ENCODE assay signal across 29 mouse cellular contexts in genomic region chr3:39397255-39397654, GRCm38 (mm10).
DNase-seq lines count a peak whose midpoint lies in the region; ATAC-seq and TF ChIP-seq lines count a peak whose summit lies in the region.
"Had no signal": no experiment of that assay in that cellular context is flagged by ENCODE, and none has a peak within 500 bp of the region (broad histone marks: within the 10 kb centered on the region; RNA-seq: fewer than 3 reads in every experiment).

No protein-coding gene starts in this region.

- no peak overlapping the region for H3K9ac ChIP-seq in forebrain, postnatal 0 days
- no peak overlapping the region for H3K9ac ChIP-seq in forebrain, embryonic 12.5 days
- H3K9ac ChIP-seq in midbrain, embryonic 14.5 days (replicated peaks; ENCODE audit: low read length), result no peak overlapping the region
- H3K9ac ChIP-seq in hindbrain, postnatal 0 days (replicated peaks; ENCODE audit: low read length), result no peak overlapping the region
- no peak overlapping the region for H3K9ac ChIP-seq in heart, embryonic 12.5 days
- H3K9ac ChIP-seq: intestine, embryonic 15.5 days; limb, embryonic 15.5 days; liver, embryonic 13.5 days; midbrain, embryonic 15.5 days; neural tube, embryonic 12.5 days had no signal

- no peak overlapping the region for H3K4me2 ChIP-seq in forebrain, postnatal 0 days (ENCODE audit: low read depth)
- H3K4me2 ChIP-seq in forebrain, embryonic 12.5 days, result no peak overlapping the region
- H3K4me2 ChIP-seq in midbrain, embryonic 14.5 days (ENCODE audit: low read length), result no peak overlapping the region
- H3K4me2 ChIP-seq in hindbrain, postnatal 0 days (ENCODE audit: low read depth, low read length), result no peak overlapping the region
- H3K4me2 ChIP-seq in heart, embryonic 12.5 days, result no peak overlapping the region
- H3K4me2 ChIP-seq: heart, embryonic 11.5 days; intestine, embryonic 15.5 days; limb, embryonic 15.5 days; liver, embryonic 13.5 days; midbrain, embryonic 15.5 days; neural tube, embryonic 12.5 days had no signal

- no peaks in the 10 kb centered on the region for H3K36me3 ChIP-seq in forebrain, postnatal 0 days (ENCODE audit: insufficient read depth)
- H3K36me3 ChIP-seq in forebrain, embryonic 12.5 days (replicated peaks), result no peaks in the 10 kb centered on the region
- H3K36me3 ChIP-seq in midbrain, embryonic 14.5 days (ENCODE audit: control insufficient read depth, insufficient read depth, low read length), result no peaks in the 10 kb centered on the region
- H3K36me3 ChIP-seq in midbrain, embryonic 10.5 days, result no peaks in the 10 kb centered on the region
- no peaks in the 10 kb centered on the region for H3K36me3 ChIP-seq in hindbrain, postnatal 0 days (ENCODE audit: insufficient read depth, low read length)
- H3K36me3 ChIP-seq in heart, embryonic 12.5 days, result no peaks in the 10 kb centered on the region
- H3K36me3 ChIP-seq: intestine, embryonic 15.5 days; limb, embryonic 15.5 days; liver, embryonic 13.5 days; midbrain, embryonic 15.5 days; neural tube, embryonic 12.5 days had no signal

- peak; percentile 21 for DNase-seq in forebrain, postnatal 0 days
- DNase-seq in midbrain, embryonic 14.5 days, result peak; percentile 17
- no peak for DNase-seq in midbrain, embryonic 10.5 days (ENCODE audit: low spot score)
- DNase-seq in hindbrain, postnatal 0 days (ENCODE audit: low spot score), result peak; percentile 35
- DNase-seq: adrenal gland, postnatal 25 days; B cell, adult 2 months; cerebellum, adult 2 months; cerebellum, postnatal 14 days; gastrocnemius, adult 2 months; gastrocnemius, postnatal 36 days; heart, adult 18-20 months; kidney, adult 2 months; kidney, postnatal 4 days; liver, embryonic 13.5 days; lung, adult 18-20 months; lung, postnatal 4 days; retina, postnatal 1 day; right cerebral cortex, postnatal 14 days; thymus, postnatal 4 days had no signal

- no peak overlapping the region for H3K4me3 ChIP-seq in forebrain, postnatal 0 days (ENCODE audit: low read depth, low read length)
- H3K4me3 ChIP-seq in forebrain, embryonic 12.5 days (replicated peaks), result no peak overlapping the region
- no peak overlapping the region for H3K4me3 ChIP-seq in midbrain, embryonic 14.5 days (replicated peaks; ENCODE audit: low read depth, low read length)
- no peak overlapping the region for H3K4me3 ChIP-seq in midbrain, embryonic 10.5 days
- no peak overlapping the region for H3K4me3 ChIP-seq in hindbrain, postnatal 0 days (ENCODE audit: low read length)
- H3K4me3 ChIP-seq in heart, embryonic 12.5 days, result no peak overlapping the region
- H3K4me3 ChIP-seq: gastrocnemius, adult 2 months; intestine, embryonic 15.5 days; limb, embryonic 15.5 days; liver, embryonic 13.5 days; megakaryocyte, embryonic 14.5 days; midbrain, embryonic 15.5 days; neural tube, embryonic 12.5 days had no signal

- no peak; the same call in 1 of the 2 replicates for ATAC-seq in forebrain, postnatal 0 days
- ATAC-seq in forebrain, embryonic 12.5 days (ENCODE audit: low FRiP score), result no peak
- ATAC-seq in midbrain, embryonic 14.5 days (ENCODE audit: low FRiP score, low TSS enrichment), result no peak
- ATAC-seq in hindbrain, postnatal 0 days, result peak; percentile 79
- ATAC-seq in heart, embryonic 12.5 days (ENCODE audit: insufficient number of reproducible peaks, low FRiP score), result no peak
- ATAC-seq: intestine, embryonic 15.5 days; lung, postnatal 0 days; midbrain, embryonic 15.5 days had no signal

- WGBS in forebrain, postnatal 0 days, result 35% methylated on average over 3 of the region's 3 CpGs
- 80% methylated on average over 3 of the region's 3 CpGs for WGBS in forebrain, embryonic 12.5 days
- 64% methylated on average over 3 of the region's 3 CpGs for WGBS in midbrain, embryonic 14.5 days
- WGBS in midbrain, embryonic 10.5 days, result 82% methylated on average over 3 of the region's 3 CpGs
- WGBS in hindbrain, postnatal 0 days, result 51% methylated on average over 3 of the region's 3 CpGs
- WGBS in heart, embryonic 12.5 days, result 72% methylated on average over 3 of the region's 3 CpGs

- H3K4me1 ChIP-seq in forebrain, postnatal 0 days (ENCODE audit: insufficient read depth), result no peaks in the 10 kb centered on the region
- no peaks in the 10 kb centered on the region for H3K4me1 ChIP-seq in forebrain, embryonic 12.5 days
- H3K4me1 ChIP-seq in midbrain, embryonic 14.5 days (ENCODE audit: control insufficient read depth, insufficient read depth, low read length), result no peaks in the 10 kb centered on the region
- H3K4me1 ChIP-seq in midbrain, embryonic 10.5 days, result no peaks in the 10 kb centered on the region
- H3K4me1 ChIP-seq in hindbrain, postnatal 0 days (ENCODE audit: insufficient read depth, low read length), result no peaks in the 10 kb centered on the region
- no peaks in the 10 kb centered on the region for H3K4me1 ChIP-seq in heart, embryonic 12.5 days (replicated peaks)
- H3K4me1 ChIP-seq: limb, embryonic 15.5 days; liver, embryonic 13.5 days; megakaryocyte, embryonic 14.5 days; midbrain, embryonic 15.5 days; neural tube, embryonic 12.5 days had no signal

- no peak for TF ChIP-seq CTCF in forebrain, postnatal 0 days (IDR thresholded peaks at IDR 0.05; ENCODE audit: low read depth)
- TF ChIP-seq CTCF in hindbrain, postnatal 0 days (IDR thresholded peaks at IDR 0.05; ENCODE audit: low read depth), result no peak

- H3K27me3 ChIP-seq in forebrain, postnatal 0 days (ENCODE audit: insufficient read depth, low read length), result no peaks in the 10 kb centered on the region
- H3K27me3 ChIP-seq in forebrain, embryonic 12.5 days, result no peaks in the 10 kb centered on the region
- no peaks in the 10 kb centered on the region for H3K27me3 ChIP-seq in midbrain, embryonic 14.5 days (ENCODE audit: control insufficient read depth, insufficient read depth, low read length)
- no peaks in the 10 kb centered on the region for H3K27me3 ChIP-seq in midbrain, embryonic 10.5 days (ENCODE audit: low read depth, poor library complexity, severe bottlenecking)
- no peaks in the 10 kb centered on the region for H3K27me3 ChIP-seq in hindbrain, postnatal 0 days (ENCODE audit: insufficient read depth, low read length)
- no peaks in the 10 kb centered on the region for H3K27me3 ChIP-seq in heart, embryonic 12.5 days (replicated peaks)
- H3K27me3 ChIP-seq: intestine, embryonic 15.5 days; limb, embryonic 15.5 days; liver, embryonic 13.5 days; megakaryocyte, embryonic 14.5 days; midbrain, embryonic 15.5 days; neural tube, embryonic 12.5 days had no signal

- no peak overlapping the region for H3K27ac ChIP-seq in forebrain, postnatal 0 days (ENCODE audit: low read depth, low read length)
- H3K27ac ChIP-seq in forebrain, embryonic 12.5 days, result no peak overlapping the region
- H3K27ac ChIP-seq in midbrain, embryonic 14.5 days (replicated peaks; ENCODE audit: low read depth, low read length), result no peak overlapping the region
- H3K27ac ChIP-seq in midbrain, embryonic 10.5 days (replicated peaks), result no peak overlapping the region
- no peak overlapping the region for H3K27ac ChIP-seq in hindbrain, postnatal 0 days
- no peak overlapping the region for H3K27ac ChIP-seq in heart, embryonic 12.5 days (ENCODE audit: poor library complexity, severe bottlenecking)
- H3K27ac ChIP-seq: gastrocnemius, adult 2 months; intestine, embryonic 15.5 days; kidney, postnatal 0 days; limb, embryonic 15.5 days; liver, embryonic 13.5 days; midbrain, embryonic 15.5 days; neural tube, embryonic 12.5 days had no signal

- H3K9me3 ChIP-seq in forebrain, postnatal 0 days (ENCODE audit: low read length), result no peaks in the 10 kb centered on the region
- H3K9me3 ChIP-seq in forebrain, embryonic 12.5 days, result no peaks in the 10 kb centered on the region
- H3K9me3 ChIP-seq in midbrain, embryonic 14.5 days (ENCODE audit: control insufficient read depth, low read length), result no peaks in the 10 kb centered on the region
- no peaks in the 10 kb centered on the region for H3K9me3 ChIP-seq in midbrain, embryonic 10.5 days (replicated peaks)
- no peaks in the 10 kb centered on the region for H3K9me3 ChIP-seq in hindbrain, postnatal 0 days (ENCODE audit: low read length)
- no peaks in the 10 kb centered on the region for H3K9me3 ChIP-seq in heart, embryonic 12.5 days (replicated peaks)
- H3K9me3 ChIP-seq: intestine, embryonic 15.5 days; limb, embryonic 15.5 days; liver, embryonic 13.5 days; megakaryocyte, embryonic 14.5 days; midbrain, embryonic 15.5 days; neural tube, embryonic 12.5 days had no signal
